Mouse (Mus musculus) thymus, postnatal 0 days (tissue): ENCODE results near the gene Ap3d1. TPM values are rescaled to one million over a fixed set of nuclear protein-coding genes. Genes with fewer than 3 reads are reported as not detected.
A peak's percentile ranks its signal among the peaks of the same experiment; 100 is the strongest.

ENCODE experiments used
- DNase-seq: peaks from one replicate; pipeline ENCODE4 v3.0.0-alpha.2; 2015; ENCODE audit warnings: low spot score
- polyA plus RNA-seq: library from polyadenylated mRNA; unstranded; fragments of >200 nt; fragmentation: Nextera tagmentation; extraction: Ambion mirVana; gene quantifications from 2 replicates; pipeline ENCODE4 v1.2.1, GENCODE M21; 2015

Gene Ap3d1
- polyA plus RNA-seq, 1 experiment from 2014 or later = 54.8 TPM

DNA sequence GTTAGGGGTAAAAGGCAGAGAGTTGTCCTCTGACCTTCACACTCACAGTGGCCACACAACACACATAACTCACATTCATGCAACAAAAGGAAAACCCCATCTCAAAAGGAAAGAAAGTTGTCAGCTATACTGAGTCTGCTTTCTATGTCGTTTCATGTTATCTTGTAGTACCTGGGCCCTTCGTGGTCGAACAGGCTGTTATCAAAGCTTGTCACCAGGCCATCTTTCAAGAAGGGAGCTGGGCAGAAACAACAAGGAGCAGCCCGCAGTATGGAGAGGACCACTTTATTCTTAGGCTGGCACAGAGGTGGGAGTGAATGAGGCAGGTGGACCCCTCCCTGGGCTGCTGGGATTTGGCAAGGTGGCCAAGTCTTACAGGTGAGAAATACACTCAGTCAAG lies 57.1 kb downstream of the Ap3d1 start:
- no peak for DNase-seq

DNA sequence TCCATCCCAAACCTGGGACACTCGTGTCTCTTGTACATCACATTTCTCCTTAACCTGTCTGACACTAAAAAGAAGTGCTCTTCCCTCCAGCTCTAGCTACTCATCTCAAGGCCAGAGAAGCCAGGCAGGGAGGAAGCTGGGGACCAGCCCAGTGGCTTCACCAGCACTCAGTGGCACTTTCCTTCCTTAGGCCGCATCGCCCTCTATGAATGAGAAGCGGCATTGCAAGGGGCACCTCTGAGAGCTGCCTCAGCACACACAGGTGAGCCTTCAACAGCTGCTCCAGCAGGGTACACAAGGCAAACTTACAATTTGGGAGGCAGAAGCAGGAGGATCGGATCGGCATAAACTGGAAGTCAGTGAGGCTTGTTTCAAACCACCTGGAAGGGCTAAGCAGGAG lies 57.9 kb downstream of the Ap3d1 start:
- peak; percentile 85 for DNase-seq

DNA sequence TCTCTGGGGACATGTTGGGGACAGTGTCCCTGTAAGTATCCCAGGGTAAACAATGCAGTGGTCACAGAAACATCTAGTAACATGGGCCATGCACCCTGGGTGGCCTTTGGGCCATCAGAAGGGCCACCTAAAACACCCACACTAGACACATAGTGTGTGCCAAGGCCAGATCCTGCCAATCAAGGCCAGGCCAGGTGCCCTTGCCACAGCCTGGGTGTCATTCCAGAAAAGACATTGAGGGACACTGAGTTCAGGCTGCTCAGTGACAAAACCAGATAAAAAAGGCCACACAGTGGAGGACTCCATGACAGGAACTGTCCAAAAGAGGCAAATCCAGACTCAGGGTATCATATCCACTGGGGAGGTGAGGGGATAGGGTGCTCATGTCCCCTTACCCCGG lies 58.4 kb downstream of the Ap3d1 start:
- no peak for DNase-seq

DNA sequence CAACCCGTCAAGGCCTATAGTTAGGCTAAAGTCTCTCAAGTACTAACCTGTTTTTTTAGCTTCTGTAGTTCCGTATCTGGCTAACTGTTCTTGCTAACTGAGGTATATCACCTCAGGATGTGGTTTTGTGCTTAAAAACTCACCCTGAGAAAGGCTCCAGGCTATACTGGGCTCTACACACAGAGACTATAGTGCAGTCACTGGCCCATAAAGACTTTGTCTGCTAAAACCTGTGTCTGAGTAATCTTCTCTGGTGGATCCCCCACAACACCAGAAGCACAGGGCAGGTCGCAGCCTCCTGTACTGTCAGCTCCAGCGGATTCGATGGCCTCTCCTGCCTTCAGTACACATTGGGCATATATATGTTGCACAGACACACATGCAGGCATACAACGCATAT lies 60.1 kb downstream of the Ap3d1 start:
- peak; percentile 72 for DNase-seq

DNA sequence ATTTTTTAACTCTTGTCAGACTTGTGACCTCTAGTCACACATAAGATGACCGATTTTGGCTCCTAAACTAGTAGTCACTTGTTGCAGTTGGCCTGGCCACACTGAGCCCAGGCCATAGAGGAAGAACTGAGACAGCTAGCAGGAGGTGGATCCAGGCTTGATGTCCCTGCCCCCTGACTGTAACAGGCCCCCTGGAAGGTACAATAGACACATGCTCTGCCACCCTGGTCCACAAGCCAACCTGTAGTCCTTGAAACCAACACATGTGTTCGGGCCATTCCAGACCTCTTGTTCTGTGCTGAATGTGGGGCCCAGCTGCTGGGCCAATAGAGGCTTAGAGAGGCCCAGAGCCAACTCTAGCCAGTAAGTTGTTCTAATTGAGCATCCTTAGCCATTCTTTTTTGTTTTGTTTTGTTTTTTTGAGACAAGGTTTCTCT lies 61.8 kb downstream of the Ap3d1 start:
- peak; percentile 1 for DNase-seq

DNA sequence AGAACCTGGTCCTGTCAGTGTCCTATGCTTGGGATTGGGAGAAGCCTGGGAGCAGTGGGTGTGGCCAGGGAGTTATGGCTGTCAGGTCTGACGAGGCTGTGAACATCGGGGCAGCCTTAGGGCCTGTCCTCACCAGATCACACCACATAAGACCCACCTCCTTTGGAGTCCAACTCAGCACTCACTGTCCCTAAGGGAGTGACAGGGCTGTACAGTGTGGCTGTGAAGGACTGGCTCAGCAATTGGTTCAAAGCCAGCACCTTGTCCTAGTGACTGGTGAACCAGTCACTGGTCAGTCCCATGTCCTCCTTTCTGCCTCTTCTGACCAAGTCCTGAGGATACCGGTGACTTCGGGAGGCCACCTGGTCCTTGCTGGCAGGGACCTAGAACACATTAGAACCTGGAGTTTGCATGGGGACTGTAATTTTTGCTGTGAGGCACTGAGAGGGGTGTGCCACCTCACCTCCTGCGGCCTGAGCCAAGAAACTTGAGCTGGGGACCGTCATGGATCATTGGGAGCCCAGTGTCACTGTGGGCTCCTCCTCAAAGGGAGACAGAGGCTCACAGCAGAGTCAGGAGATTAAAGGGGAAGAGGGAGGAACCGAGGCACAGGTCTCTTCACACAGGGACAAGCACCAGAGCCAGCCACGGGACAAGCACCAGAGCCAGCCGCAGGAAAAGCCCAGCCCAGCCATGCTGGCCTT lies 62.4 kb downstream of the Ap3d1 start:
- peak; percentile 1 for DNase-seq

DNA sequence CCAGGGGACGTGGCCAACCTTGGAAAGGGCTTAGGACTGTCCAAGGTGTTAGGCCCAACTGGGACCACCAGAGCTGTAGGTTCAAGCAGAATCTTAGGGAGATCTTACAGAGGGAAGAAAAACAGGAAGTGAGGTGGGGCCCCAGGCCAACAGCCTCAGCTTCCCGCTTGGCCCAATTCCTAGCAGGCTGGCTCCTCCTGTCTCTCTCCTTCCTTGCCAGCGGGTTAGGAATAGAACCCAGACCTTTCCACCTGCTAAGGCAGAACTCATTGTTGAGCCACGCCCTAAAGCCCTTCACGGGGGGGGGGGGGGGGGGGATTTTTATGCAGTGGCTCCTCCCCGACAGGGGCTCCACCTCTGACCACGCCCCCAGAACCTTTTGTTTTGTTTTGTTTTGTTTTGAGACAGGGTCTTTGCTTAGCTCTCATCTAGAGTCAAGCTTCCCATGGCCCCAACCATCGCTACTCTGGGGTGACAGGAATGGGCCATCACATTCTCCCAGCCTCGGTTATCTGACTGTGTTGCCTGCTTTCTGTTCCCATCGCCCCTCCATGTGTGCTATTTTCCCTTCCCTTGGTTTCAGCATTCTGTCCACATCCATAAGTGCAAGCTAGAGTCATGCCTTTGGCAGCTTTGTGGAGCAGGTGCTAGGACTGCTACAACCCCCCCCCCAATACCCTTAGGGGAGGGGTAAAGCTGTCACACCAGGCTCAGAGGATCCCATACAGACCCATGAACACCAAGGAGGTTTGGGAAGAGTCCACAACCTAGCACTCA lies 63.3 kb downstream of the Ap3d1 start:
- DNase-seq = peak; percentile 75

DNA sequence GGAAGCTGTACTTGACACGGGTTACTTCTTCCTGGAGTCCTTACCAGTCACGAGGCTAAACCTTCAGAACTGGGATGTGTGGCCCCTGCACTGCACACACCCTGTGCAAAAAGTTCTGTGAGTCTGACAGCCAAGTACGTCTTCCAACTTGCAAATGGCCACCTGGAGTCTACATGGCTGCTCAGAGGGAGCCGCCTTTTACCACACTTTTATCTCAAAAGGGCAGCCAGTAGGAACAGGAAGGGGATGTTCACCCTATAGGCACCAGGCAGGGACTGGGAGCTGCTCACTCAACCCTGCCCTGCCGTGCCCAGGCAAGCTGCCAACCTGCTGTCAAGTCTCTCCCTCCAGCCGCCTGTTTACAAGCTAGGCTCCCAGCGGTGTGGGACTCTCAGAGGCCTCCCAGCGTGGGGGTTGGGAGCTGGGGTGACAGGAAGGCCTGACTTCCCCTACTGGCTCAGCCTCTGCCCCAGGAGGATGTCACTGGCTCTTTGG lies 64.1 kb downstream of the Ap3d1 start, which contains the start of gene Mknk2:
TSS of gene Mknk2 (minus strand) at position 171 of the 495 bp plus-strand sequence.
- DNase-seq = peak; percentile 92

DNA sequence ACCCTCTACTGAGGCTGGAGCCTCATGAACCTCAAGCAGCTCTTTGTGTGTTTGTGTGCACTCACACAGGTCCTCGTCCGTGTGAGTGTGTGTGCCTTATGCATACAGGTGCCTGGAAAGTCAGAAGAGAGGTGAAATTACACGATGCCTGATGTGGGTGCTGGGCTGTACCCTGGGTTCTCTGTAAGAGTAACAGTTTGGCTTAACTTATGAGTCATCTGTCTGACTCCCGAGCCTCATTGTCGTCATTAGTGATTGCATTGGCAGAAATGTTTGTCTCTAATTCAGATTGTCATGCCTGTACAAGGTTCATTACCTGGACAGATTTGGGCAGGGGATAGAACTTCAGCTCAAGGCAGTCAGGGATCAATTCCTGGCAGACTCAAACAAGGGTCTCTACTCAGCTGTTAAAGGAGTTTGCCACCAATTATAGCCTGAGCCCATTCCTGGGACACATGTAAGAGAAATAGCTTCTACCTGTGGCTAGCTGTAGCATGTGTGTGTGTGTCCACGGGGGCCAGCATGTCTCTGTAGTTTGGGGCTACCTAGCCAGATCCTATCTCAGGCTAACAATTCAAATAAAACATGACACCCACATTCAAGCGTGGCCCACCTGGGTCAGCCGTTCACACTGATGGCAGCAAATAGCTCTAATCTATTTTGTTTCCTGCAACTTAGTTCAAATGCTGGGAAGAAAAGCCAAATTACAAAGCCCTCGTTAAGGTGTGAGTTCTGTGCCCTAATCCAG lies 64.8 kb downstream of the Ap3d1 start:
- DNase-seq = no peak

DNA sequence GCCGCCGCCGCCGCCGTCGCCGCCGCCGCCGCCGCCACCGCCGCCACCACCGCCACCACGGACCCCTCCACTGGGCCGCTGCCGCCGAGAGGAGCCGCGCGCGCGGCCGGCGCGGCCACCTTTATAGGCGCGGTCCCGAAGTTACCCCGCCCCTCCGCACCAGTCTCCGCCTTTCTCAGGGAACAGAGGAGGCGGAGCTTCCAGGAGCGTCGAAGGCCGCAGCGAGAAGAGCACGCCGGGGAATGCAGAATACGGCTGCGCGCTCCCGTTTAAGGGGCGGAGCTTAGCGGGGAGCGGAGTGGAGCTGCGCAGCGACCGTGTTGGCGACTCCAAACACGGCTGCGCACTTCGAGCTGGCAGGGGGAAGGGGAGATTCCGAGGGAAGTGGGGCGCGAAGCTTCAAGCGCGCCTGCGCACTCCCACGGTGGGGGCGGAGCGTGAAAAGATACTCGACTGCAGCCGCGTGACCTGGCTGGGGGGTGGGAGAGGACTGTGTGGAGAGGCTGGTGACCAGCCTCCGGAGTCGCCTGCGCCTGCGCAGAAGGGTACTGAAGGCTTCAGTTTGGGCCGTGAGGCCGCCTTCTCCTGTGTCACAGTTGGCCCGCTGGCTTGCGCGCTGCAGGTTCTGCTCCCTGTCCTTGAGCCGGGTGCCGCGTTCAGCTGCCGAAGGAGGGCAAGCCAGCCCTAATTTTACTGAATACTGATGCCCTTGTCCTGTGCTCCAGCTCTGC lies 65.7 kb downstream of the Ap3d1 start:
- peak; percentile 100 for DNase-seq

DNA sequence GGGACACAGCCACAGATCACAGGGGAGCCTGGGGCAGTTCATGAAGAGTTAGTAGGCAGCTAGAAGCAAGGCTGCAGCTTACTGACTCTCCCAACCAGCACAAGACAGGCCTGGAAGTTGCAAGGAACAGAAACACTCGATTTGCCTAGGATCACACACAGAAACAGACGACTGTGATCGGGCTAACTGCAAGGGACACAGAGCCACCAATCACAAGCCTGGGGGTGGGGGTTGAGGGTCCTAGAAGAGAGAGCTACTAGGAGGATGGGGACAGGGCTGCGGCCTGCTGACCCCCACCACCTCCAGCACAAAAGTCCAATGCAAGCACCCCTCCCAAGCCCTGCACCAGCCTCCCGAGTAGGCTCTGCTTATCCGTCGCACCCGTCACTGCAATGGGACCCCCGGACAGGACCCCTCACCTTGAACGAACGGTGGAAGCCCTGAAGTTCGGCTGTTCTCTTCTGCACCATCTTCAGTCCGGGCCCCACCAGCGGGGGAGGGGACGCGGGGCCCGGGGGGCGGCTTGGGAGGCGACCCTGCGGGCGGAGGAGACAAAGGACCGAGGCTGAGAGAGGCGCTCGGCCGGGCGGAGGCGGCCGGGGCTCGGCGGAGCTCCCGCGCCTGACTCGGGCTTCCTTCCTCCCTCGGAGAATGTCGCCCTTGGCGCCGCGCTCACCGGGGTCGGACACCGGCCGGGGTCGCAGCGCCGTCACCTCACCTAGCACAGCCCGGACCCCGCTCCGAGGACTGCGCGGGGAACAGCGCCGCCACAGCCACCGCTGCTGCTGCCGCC lies 66.5 kb downstream of the Ap3d1 start:
- no peak for DNase-seq

DNA sequence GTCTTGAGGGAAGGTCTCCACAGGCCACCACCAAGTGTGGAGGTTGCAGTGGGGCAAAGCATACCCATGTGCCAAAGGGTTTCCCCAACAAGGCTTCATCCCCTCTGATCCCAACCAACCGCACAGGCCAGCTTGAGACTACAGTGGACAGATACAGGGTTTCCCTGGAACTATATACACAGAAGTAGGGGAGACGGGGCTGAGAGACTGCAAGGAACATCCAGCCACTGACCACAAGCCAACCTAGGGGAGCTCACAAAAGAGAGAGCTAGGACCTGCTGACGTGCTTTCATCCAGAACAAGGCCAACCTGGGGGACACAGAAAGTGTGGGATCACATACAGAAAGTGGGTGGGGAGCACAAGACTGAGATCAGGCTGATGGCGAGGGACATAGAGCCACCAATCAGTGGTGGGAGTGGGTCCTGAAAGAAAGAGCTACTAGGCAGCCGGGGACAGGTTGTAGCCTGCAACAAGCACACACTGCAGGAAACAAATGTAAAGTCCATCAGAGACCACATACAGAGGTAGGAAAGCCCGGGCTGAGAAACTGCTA lies 67.1 kb downstream of the Ap3d1 start:
- peak; percentile 16 for DNase-seq

DNA sequence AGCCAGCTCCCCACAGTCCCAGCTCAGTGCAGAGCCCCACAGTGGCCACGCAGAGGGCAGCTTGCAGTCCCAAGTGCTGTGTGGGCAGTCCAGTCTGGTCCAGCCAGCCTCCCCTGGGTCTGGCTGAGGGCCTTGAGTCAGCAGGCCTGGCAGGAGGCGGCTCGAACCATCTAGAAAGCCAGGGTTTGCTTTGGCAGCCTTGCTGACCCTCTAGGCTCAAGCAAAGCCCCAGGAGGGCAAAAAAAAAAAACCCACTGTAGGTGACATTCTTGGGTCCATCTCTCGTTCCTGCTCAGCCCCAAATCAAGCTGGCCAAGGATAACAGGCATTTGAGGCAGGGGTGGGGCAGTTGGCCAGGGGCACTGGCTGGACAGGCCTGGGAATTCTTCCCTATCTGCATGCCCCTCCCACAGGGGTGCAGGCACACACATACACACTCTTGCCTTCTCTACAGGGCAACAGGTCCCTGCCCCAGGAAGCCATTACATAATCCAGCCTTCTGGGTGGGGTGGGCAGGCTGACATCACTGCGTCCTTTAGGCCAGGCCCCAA lies 67.8 kb downstream of the Ap3d1 start:
- peak; percentile 1 for DNase-seq

DNA sequence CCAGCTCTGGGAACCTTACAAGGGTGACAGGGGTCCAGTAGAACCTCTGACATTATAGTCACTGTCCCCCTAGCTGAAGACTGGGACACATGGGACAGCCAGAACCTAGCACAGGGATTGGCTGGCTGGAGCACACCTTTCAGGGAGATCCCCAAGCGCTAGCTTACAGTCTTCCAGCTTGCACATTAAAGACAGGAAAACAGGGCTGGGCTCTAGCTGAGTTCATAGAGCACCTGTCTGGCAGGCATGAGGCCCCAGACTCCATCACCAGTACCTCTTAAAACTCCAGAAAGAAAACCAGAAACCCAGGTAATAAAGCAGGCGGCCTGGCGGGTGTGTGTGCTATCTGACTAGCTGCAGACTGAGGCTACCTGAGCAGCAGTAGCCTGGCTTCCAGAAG lies 68.4 kb downstream of the Ap3d1 start:
- peak; percentile 8 for DNase-seq

DNA sequence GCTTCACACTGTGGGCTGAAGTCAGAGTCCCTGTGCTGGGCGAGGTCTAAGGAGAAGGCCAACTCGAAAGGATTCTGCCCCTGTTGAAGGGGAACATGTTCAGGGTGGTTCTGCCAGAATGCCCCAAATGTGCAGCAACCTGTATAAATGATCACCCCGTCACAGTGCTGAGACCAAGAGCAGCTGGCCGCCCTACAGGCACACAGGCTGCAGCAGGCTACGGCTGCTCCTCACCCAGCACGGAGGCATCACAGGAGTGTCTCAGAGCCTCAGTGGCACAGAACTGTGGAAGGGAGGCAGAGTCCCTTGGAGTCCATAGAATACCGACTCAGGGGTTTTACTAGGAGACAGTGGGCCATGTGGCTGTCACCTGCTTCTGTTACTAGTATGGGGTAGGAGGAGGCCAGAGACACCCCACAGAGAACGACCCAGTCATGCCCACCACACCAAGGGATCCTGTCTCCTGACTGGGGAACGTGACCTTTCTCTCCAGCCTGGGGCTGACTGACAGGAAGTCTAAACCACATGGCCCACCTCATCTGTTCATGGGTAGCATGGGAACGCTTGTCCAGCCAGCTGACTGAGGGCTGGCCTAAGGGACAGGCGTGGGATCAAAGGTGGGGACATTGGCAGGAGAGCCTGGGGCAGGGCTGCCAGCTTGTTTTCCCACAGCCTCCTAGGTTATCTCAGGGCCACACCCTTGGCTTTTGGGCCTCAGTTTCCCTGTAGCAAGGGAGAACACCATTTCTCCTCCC lies 70.0 kb downstream of the Ap3d1 start:
- DNase-seq = no peak

DNA sequence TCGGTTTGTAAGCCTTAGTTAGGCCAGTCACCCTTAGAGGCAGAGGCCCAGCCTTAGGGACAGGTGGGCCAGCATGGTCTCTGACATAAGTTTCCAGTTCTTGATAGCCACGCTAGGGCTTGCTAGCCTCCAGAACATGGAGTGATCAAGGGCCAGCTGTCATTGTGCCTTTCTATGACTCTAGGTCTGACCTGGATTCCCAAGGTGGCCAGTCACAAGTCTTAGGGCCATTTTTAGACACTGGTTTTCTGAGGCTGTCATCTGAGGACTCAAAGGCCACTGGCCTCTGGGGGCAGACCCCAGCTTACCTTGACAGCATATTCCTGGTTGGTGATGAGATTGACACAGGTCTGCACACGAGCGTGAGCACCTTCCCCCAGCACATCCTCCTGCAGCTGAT lies 70.8 kb downstream of the Ap3d1 start:
- DNase-seq = no peak

DNA sequence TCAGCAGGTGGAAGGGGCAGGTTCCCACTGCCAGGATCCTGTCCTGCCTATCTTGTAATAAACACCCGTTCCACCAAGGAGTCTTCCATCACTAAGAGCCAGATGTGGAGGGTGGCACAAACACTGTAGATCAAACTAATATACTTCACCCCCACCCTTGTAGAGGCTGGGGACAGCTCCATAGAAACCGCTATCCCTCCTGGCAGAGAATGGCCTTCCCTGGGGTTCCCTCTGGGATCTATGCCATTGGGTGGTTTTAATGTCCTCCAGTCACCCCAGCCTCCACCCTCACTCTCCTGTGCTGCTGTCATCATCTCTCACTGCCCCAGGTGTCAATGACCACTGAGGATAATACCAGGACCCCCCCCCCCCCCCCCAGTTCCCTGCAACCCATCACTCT lies 71.5 kb downstream of the Ap3d1 start:
- no peak for DNase-seq

DNA sequence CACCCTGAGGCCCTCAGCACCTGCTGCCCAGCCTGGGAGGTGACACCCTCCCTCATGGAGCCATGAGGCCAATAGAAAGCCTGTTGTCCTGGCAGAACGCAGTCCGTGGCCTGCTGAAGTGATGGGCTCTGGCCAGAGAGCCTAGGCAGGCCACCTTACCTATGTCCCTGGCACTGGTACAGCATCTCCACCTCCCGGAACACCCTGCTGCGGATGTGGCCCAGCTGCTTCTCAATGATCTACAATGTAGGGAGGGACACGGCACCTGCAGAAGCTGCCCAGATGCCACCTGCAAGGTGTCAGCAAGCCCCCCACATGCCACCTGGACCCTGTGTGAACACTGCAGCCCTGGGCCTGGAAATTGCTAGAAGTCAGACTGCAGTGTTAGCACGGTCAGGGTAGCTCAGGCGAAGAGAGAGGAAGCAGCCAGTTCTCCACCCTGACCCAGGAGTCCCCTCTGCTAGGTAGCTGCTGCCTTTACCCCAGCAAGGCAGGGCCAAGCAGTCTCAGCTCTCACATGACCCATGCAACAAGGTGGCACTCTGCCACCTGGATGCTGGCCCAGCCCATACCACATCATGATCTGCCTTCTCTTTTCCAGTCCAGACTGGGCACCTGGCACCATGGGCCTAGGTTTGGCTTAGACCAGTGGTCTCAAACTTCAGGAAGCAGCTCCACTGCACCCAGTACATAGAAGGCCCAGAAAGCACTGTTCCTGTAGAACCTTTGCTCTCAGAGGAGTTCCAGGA lies 72.2 kb downstream of the Ap3d1 start:
- DNase-seq = no peak
